Mouse (Mus musculus) G1E-ER4 (cell line): ENCODE results near the gene Tbc1d22b. TPM values are rescaled to one million over a fixed set of nuclear protein-coding genes. Genes with fewer than 3 reads are reported as not detected.

Experiments used
- GATA1 ChIP-seq: IDR thresholded peaks from one replicate; pipeline ENCODE4 v1.8.0; 2012; ENCODE audit warnings: low read length, inconsistent platforms
- polyA plus RNA-seq: library from polyadenylated mRNA; stranded (reverse); fragments of >175 nt; gene quantifications from 2 replicates; pipeline ENCODE4 v1.2.3, GENCODE M21; 2012

Tbc1d22b gene
- polyA plus RNA-seq, 1 experiment = 21.5 TPM

- TF ChIP-seq GATA1 = no peak
Observed at GRCm38 (mm10) chr17:29565521-29565920, 15.9 kb downstream of the Tbc1d22b start.

- no peak for TF ChIP-seq GATA1
Observed at GRCm38 (mm10) chr17:29568435-29568834, 18.9 kb downstream of the Tbc1d22b start.

- TF ChIP-seq GATA1 = no peak
Observed at GRCm38 (mm10) chr17:29569831-29570230, 20.2 kb downstream of the Tbc1d22b start.

- TF ChIP-seq GATA1 = no peak
Observed at GRCm38 (mm10) chr17:29579579-29580126, 30.1 kb downstream of the Tbc1d22b start.

- no peak for TF ChIP-seq GATA1
Observed at GRCm38 (mm10) chr17:29583569-29583968, 34.0 kb downstream of the Tbc1d22b start.

- TF ChIP-seq GATA1 = no peak
Observed at GRCm38 (mm10) chr17:29584306-29584705, 34.7 kb downstream of the Tbc1d22b start.

GRCm38 (mm10) chr17:29584737-29585136 is 35.2 kb downstream of the Tbc1d22b start:
- TF ChIP-seq GATA1 = no peak

GRCm38 (mm10) chr17:29585446-29585845 is 35.9 kb downstream of the Tbc1d22b start:
- TF ChIP-seq GATA1 = no peak

- TF ChIP-seq GATA1 = no peak
Observed at GRCm38 (mm10) chr17:29586921-29587320, 37.3 kb downstream of the Tbc1d22b start.

GRCm38 (mm10) chr17:29589221-29589898 is 39.8 kb downstream of the Tbc1d22b start:
- no peak for TF ChIP-seq GATA1

- TF ChIP-seq GATA1 = no peak
Observed at GRCm38 (mm10) chr17:29595891-29596770, 46.5 kb downstream of the Tbc1d22b start.

GRCm38 (mm10) chr17:29596771-29597132 is 47.2 kb downstream of the Tbc1d22b start:
- no peak for TF ChIP-seq GATA1

GRCm38 (mm10) chr17:29599051-29599450 is 49.5 kb downstream of the Tbc1d22b start:
- no peak for TF ChIP-seq GATA1

- no peak for TF ChIP-seq GATA1
Observed at GRCm38 (mm10) chr17:29599537-29599936, 50.0 kb downstream of the Tbc1d22b start.

- TF ChIP-seq GATA1 = no peak
Observed at GRCm38 (mm10) chr17:29601391-29601790, 51.8 kb downstream of the Tbc1d22b start.

GRCm38 (mm10) chr17:29603283-29603682 is 53.7 kb downstream of the Tbc1d22b start:
- no peak for TF ChIP-seq GATA1
